Mouse (Mus musculus) A20 (cell line): ENCODE data around the gene Gm17018.
A peak's percentile ranks its signal among the peaks of the same experiment; 100 is the strongest.

Source experiments
- DNase-seq: peaks from one replicate; pipeline ENCODE4 v3.0.0-alpha.2; 2011; ENCODE audit warnings: low read depth, low spot score

Gm17018 gene

DNA sequence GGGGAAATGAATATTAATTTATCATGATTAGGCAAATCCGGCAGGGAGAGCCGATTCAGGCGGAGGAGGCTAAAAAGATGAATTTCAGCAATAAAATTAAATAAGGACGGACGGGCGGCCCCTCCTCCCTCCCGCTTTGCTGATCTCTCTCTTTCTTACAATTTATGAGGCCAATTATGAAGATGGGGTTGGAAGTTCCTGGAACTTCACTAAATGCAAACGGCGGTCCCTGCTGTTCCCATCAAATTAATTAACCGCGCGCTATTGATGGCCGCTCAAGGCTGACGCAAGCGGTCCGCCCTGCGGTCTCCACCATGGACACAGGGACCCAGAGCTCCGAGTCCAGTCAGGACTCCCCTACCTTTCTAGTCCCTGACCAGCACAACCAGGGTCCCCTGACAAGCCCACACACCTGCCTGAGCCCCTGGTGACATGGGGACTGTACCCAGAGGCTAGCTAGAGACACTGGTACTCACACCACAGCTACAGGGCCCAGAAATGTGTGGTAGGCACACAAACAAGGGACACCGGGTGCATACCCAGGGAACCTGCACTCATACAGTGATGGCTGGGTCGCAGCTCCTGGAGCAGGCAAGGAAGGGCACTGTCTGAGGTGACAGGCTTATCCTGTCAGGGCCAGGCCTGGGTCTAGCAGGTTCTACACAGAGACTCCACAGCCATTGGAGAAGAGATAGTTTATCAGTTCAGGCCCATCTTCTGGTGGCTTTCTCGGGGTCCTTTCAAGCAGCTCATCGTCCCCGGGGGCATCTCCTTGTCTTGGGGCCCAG, 11.1 kb upstream of the Gm17018 start:
- DNase-seq = no peak

DNA sequence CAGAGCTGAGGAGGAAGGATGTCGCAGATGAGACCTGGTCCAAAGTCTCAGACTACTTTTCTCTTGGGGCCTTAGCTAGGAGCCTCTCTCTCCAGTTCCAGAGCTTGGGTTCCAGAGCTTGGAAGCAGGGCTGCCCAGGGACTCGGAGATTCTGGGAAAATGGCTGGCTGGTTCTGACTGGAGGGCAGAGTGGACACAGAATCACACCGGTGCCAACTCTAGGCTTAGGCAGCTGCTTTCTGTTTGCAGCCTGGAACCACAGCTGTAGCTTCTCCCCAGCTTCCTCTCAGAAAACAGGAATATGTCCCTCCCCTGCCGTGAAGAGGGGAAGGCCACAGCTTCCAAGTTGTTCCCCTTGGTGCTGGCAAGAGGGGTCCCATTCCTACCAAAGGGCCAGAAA, 10.5 kb upstream of the Gm17018 start:
- DNase-seq = no peak

DNA sequence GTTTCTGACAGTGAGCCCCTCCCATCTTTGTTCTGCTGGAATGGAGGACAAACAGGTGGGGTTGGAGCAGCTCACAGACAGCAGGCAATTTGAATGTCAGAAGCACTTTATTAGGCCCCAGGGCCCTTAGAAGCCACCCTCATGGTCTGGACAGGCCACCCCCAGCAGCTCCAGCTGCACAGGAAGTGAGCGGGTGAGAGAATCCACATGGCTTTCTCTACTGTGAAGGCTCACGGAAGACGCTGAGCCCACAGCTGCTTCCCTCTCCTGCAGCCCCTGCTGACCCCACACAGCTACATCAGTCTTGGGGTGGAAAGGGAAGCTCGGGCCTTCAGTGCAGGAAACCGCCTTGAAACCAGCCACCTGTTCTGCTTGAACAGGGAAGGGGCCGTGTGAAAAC, 8.2 kb upstream of the Gm17018 start:
- no peak for DNase-seq

DNA sequence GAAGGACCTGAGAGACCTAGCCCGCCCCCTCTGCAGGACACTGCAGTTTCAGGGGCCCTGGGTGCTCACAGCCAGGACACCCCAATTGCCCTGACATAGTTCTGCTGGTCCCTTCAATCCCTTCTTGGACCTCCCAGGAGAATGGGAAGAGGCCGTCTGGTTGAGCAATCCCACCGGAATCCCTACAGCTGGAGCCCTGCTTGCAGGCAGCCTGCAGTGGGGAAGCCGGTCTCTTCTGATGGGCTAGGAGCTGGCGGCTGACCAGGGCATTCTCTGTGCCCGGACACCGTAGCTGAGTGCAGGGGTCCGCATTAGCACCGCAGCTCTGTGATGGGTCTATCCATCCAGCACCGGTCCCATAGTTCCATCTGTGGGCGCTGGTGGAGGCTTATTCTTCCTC, 6.3 kb upstream of the Gm17018 start:
- DNase-seq = no peak

DNA sequence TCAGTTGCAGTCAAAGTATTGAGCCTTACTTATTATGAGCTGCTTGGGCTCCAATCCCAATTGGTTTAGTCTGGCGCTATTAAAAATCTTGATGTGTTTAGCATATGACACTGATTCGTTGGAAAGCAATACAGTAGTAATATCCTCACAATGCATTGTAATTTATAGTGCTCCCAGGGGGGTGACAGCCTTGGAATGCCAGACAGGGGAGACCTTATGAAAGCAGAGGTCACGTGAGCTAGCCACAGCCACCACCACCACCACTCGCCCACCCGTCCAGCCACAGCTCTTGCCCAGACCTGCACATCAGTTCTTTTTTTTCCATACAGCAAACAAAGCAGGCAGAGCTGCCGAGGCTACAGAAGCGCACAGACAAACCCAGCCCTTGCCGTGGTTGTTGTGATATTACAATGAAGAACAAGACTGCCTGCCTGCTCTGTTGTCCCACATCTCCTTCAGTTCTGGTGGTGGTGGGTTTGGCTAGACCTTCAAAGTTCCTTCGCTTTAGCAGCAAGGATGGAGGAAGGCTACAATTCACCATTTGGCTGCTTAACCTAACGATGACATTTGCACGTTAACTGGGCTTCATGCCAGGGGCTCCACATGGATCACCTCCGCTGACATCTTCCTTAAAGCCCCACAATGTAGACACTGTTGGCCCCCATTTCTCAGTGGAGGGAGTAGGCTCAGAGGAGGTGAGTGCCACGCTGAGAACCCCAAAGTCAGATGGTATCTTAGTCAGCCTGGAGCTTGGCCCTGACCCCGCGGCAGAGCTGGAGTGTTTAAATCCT, 5.7 kb downstream of the Gm17018 start:
- no peak for DNase-seq

DNA sequence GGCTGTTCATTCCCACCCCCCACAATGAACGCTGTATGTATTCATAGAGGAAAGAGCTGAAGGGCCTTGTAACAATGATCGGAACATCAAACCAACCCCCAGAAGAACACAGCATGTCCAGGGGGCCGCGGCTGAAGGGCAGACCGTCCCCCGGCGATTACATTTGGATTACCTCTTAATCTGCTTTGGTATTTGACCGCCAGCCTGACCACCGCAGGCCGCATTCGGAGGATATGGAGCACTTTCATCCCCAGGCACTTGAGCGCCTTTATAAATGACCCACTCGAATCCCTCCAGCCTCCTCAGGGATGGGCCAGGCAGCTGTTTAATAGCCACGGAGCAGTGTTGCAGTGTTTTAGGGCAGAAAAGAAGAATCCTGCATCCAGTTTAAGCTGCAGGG, 7.0 kb downstream of the Gm17018 start:
- DNase-seq = no peak

DNA sequence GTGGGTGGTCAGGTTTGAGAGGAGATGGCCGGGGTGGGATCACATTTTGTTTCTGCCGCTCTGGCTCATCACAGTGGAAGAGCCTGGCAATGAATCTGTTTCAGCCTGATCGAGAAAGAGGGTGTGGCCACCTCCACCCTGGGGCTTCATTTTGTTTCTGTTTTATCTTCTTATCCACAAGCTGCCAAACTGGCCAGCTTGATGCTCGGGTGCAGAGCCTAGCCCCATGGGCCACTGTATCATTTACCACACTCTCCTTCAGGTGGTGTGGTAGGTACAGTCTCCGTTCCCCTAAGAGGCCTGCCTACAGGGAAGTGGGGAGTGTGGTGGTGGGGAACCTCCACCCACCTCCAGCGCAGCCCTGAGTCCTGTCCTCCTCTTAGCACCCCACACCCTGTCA, 12.6 kb downstream of the Gm17018 start:
- no peak for DNase-seq

DNA sequence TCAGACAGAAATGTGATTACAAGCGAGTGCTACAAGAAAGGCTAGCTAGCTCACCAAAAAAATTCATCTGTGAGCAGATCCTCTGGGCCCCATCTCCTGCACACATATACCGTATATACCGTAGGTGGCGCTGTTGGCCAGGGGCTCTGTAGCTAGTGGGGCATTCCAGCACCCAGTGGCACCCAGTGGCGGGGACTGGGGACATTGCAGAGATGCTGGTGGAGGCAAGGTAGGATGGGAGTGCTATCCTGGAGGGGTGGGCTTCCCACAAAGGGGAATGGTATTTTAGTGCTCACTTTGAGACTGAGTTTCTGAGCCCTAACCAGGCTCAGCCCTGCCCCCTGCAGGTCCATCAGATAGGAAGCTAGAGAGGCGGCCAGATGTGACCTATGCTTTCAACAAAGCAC, 13.4 kb downstream of the Gm17018 start:
- DNase-seq = peak; percentile 80

DNA sequence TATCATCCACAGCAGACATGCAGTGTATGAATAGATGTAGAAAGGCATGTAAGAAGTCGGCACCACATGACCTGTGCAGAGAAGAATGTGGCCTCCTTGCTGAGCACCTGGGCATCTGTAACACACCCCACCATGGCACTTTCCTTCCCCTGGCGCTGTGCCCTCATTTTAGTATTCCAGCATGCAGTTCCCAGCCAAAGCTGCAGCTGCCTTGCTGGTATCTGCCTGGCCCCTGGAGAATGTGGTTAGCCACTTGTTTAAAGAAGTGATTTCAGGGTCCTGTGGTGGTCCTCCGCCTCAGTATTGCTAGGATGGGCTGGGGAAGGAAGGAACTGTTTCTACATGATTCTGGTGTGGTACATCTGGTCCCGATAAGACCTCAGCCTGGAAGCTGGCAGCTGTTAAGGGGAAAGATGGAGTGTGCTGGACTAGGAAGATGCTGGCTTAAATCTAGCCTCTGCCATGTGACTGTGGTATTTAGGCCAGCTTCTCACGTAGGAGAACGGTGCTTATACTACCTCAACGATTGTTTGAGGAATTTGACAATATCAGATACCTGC, 14.0 kb downstream of the Gm17018 start:
- DNase-seq = no peak

DNA sequence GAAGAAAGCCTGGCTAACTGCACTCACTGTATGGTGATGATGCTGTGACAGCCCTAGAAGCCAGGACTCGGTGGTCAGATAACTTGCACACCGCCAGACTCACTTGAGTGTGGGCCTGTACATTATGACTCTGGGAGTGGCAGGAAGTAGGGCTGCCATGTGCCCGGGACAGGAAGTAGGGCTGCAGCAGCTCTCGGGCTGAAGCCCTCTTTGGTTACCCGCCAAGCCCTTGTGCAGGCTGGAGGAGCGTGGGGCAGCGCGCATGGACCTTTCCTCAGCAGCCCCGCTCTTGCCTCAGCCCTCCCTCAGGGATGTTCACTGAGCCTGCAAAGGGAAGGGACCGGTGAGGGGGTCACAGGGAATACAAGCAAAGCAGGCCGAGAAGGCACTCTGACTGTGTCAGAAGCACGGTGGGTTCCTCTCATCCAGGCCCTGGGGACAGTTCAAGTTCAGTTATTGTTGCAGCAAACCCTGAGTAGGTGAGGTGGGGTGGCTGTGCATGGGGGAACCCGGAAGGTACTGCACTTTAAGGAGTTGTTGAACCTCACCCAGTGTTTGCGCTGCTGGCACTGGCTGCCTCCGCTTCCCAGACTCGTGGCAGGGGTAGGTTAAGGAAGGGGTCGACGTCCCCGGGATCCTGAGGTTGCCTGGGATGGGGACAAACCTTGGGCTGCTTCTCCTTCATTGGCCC, 14.7 kb downstream of the Gm17018 start:
- DNase-seq = no peak

DNA sequence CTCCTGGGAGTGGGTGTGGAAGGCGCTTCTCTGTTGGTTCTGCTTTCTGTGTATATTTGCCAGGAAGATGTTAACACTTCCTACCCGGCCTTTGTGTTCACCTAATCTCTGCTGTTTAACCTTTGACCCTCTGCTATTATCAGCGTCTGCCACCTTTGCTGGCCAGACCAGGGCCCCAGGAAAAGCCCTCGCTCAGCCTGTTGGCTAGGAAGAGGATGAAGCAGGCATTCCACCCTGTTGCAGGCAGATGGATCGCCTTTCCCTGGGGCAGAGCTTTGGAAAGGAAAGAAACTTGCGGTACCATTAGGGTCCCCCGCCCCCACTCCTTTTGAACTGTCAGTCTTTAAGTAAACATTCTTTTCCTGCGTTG, 15.2 kb downstream of the Gm17018 start:
- no peak for DNase-seq

DNA sequence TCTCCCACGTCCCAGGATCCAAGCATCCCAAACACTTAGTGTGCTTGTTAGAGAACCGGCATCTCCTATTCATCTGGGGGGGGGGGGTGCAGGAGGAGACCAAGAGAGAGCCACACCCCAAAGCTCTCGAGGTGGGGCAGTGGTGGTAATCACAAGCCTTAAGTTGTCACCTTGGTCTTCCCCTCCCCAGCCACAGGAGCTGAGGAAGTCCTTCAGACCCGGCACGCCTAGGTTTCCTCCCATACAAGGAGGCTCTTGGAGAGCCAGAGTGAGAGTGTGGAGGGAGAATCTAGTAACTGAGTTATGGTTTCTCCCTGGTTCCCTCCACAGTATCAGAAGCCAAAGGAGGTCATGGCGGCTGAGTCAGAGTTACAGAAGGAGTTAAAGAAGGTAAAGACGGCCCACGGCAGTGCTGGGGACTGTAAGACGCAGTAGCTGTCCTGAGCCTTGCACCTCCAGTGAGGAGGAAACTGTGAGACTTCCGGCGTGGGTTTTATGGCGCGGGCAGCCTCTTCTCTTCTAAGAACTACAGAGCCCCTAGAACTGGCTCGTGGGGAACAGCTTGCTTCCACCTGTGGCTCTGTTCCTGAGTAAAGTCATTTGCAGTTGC, 16.8 kb downstream of the Gm17018 start:
- DNase-seq = no peak

DNA sequence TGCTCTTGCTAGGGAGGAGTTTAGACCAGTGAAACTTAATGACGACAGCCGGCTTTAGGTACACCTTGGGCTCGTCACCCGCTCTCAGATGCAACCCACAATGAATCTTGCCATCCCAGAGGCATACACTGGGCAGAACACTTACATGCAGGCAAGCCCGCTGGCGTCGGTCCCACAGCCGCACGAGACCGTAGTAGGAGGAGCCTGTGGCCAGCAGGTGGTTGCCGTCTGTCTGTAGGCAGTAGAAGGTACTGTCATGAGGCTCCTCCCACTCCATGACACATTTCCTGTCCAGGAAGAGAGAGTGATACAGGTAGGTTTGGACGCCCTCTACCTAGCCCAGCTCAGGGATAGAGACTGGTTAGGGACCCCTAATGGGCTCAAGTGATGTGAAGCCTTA, 18.6 kb downstream of the Gm17018 start:
- no peak for DNase-seq

DNA sequence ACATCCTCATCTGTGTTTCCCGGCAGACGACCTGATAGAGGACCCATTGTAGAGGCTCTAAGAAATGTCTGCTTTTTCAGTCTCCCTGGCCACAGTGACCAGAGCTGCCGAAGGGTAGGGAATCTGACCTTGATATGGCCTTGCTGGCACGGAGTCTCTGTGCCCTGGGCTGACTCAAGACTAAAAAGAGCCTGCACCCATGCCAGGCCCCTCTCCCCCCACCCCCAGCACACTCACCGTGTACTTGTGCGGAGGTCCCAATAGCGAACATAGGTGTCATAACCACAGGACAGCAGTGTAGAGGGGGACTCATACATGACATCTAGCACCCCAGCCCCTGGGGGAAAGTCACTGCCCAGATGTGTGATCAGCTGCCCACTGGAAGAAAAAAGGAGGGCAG, 19.0 kb downstream of the Gm17018 start:
- no peak for DNase-seq

DNA sequence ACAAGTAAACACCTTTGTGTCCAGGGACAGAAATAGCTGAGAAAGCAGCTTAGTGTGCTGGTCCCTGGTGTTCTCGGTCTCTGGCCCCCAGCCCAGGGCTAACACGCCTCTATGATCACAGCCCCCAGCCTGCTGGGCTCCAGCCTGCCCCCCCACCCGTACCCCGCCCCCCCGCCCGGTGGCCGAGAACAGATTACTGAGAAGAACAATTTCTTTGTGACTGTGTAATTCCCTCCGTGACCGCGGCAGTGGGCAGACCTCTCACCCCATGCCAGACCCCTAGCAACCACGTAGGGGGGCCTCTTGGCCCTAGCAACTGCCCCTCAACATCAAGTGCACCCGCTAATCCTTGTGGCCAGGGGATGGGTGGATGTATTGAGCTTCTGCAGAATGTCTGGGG, 19.8 kb downstream of the Gm17018 start:
- DNase-seq = no peak

DNA sequence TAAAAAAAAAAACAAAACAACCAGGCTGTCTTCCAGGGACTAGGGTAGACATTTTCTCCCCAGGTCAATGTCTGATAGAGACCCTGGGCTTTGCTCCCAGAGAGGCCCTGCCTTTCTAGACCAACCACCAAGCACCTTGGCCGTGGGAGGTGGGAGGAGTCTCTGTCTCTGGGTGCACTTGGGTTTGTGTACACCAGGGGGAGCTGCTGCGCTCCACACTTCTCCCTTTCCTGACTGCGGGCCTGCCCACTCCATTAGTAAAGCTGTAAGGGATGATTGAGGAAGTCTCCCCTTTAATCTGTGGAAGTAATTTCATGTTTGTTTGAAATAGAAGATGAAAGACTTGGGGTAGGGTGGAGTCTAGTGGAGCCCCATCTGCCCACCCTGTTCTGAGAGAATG, 20.8 kb downstream of the Gm17018 start:
- DNase-seq = peak; percentile 73

DNA sequence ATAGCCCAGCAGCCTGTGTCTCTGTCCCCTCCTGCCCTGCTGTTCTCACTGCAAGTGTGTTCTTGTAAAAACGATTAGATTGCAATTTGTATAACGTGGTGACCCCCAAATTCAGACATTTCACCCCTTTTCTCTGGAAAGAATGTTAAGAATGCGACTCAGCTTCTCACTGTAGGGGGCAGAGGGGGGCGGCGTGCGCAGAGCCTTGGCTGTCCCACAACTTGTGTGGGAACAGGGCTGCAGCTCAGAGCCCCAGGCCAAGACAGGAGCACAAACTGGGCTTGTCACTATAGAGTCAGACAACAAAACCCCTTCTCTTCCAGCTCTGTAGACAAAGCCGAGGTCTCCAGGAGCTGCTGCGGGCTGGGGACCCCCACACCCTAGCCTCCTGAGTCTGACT, 21.7 kb downstream of the Gm17018 start:
- no peak for DNase-seq

DNA sequence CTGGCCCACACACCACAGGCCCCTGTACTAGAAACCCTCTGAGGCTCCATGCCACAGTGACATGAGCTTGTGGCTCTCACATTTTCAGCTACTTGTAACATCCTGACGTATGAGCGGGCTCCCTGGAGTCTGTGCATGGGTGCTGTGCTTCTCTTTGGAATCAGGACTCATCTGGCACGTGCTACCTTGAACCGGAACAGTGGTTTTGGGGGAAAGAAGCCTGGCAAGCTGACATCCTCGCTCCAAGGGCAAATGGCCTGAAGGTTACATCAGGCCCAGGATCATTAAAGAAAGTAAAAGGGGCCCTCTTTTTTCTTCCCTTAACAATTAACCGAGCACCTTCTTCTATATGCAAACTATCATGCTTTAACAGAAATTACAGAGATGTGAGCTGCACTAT, 22.7 kb downstream of the Gm17018 start:
- DNase-seq = no peak

DNA sequence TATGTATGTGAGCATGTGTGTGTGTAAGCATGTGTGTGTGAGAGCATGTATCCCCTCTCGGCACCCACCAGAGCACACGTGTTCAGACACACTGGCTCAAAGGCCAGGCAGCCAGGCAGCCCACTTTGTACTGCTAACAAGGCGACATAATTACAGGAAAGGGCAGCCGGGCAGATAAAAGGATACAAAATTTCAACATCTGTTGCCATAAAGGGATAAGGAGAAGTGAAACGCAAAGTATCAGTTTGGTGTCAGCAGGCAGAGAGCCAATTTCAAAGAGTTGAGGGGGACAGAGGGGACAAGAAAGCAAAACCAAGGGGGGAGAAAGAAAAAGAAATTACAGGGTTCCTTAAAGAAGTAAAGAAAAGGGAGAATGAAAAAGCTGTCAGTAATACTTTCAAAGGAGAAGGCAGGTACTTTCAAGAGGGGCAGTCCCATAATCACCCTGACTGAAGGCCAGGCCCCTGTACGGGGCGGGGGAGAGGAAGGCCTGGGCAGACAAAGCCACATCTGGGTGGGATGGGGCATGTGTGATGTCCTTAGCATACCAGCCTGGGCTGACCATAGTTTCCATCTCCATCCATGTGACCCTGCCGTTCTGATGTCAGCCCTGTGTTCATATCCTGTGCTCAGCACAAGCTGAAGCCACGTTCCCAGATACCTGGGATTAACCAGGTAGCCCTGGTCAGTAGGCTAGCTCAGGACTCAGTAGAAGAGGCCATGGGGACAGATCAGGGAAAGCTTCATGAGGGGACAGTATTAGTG, 24.6 kb downstream of the Gm17018 start:
- DNase-seq = peak; percentile 82

DNA sequence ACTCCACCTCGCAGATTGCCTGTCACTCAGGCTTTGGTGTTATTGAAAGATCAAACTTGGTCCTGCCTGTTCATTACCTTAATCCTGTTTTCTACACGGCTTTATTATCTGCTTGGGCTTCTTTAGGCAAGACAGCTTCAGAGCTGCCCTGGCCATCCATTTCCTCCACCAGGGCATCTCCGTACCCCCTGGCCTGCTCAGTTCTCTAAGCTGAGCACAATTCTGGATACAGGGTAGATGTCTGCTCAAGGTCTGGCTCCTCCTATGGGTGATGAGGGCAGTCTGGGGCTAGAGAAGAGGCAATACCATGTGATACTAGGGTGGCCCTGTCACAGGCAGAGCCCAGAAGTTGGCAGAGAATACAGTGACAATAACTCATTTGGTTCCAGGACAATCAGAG, 26.4 kb downstream of the Gm17018 start:
- no peak for DNase-seq
